Mouse (Mus musculus) hindbrain, embryonic 15.5 days (tissue): ENCODE results near the gene Foxn3. TPM values are rescaled to one million over a fixed set of nuclear protein-coding genes. Genes with fewer than 3 reads are reported as not detected.
"Not testable (repeated sequence)": the region's sequence is repeated elsewhere in the genome, so short reads cannot be mapped to it uniquely, and the experiment has no call there.

Experiments used
- ATAC-seq: fragments of 200-750 bp; cut with Nextera tagmentation; 2 replicates; pipeline ENCODE4 v1.8.0; 2017; ENCODE audit warnings: low read depth, moderate number of reproducible peaks, moderate TSS enrichment; ENCODE audit not compliant: low FRiP score
- H3K27ac ChIP-seq: fragments of 300-500 bp; sonication (generic); replicated peaks from 2 replicates; pipeline ENCODE4 v1.5.1; 2015; ENCODE audit warnings: mild to moderate bottlenecking, inconsistent platforms
- H3K27me3 ChIP-seq: fragments of 300-500 bp; sonication (generic); 2 replicates; pipeline ENCODE4 v1.6.1; 2015; ENCODE audit warnings: control low read depth, inconsistent platforms
- H3K36me3 ChIP-seq: fragments of 300-500 bp; sonication (generic); 2 replicates; pipeline ENCODE4 v1.6.1; 2015; ENCODE audit warnings: control low read depth, inconsistent platforms
- H3K4me1 ChIP-seq: fragments of 300-500 bp; sonication (generic); replicated peaks from 2 replicates; pipeline ENCODE4 v1.6.1; 2015; ENCODE audit warnings: control low read depth, inconsistent platforms
- H3K4me2 ChIP-seq: fragments of 300-500 bp; sonication (generic); 2 replicates; pipeline ENCODE4 v1.6.1; 2015; ENCODE audit warnings: moderate library complexity, mild to moderate bottlenecking, inconsistent platforms
- H3K4me3 ChIP-seq: fragments of 300-500 bp; sonication (generic); 2 replicates; pipeline ENCODE4 v1.5.1; 2015; ENCODE audit warnings: mild to moderate bottlenecking, inconsistent platforms
- H3K9ac ChIP-seq: fragments of 300-500 bp; sonication (generic); 2 replicates; pipeline ENCODE4 v1.6.1; 2015; ENCODE audit warnings: inconsistent platforms
- H3K9me3 ChIP-seq: fragments of 300-500 bp; sonication (generic); 2 replicates; pipeline ENCODE4 v1.6.1; 2016; ENCODE audit warnings: control low read depth, inconsistent platforms
- WGBS: fragments of 180-500 bp; shearing (Covaris S2); methylation state at CpG from one replicate; pipeline ENCODE4 v1.1.7; 2015; 5-methylcytosine and 5-hydroxymethylcytosine counted together
- polyA plus RNA-seq: library from polyadenylated mRNA; unstranded; fragments of >200 nt; fragmentation: Nextera tagmentation; extraction: Ambion mirVana; gene quantifications from 2 replicates; pipeline ENCODE4 v1.2.1, GENCODE M21; 2015

Gene Foxn3
- polyA plus RNA-seq, 1 experiment from 2014 or later = 78.1 TPM

- Histone ChIP-seq H3K27me3 (no peaks in the 10 kb centered on the region), H3K4me2 (no peak overlapping the region), H3K9me3 (no peaks in the 10 kb centered on the region), H3K9ac (no peak overlapping the region), H3K36me3 (no peaks in the 10 kb centered on the region), H3K4me3 (no peak overlapping the region), H3K27ac (no peak overlapping the region), H3K4me1 (peaks cover 18% of the 10 kb centered on the region)
- WGBS = 66% methylated on average over 5 of the region's 5 CpGs
- no peak for ATAC-seq
These were observed 364.3 kb downstream of the Foxn3 start for GRCm38 (mm10) chr12:99199124-99199483.

DNA sequence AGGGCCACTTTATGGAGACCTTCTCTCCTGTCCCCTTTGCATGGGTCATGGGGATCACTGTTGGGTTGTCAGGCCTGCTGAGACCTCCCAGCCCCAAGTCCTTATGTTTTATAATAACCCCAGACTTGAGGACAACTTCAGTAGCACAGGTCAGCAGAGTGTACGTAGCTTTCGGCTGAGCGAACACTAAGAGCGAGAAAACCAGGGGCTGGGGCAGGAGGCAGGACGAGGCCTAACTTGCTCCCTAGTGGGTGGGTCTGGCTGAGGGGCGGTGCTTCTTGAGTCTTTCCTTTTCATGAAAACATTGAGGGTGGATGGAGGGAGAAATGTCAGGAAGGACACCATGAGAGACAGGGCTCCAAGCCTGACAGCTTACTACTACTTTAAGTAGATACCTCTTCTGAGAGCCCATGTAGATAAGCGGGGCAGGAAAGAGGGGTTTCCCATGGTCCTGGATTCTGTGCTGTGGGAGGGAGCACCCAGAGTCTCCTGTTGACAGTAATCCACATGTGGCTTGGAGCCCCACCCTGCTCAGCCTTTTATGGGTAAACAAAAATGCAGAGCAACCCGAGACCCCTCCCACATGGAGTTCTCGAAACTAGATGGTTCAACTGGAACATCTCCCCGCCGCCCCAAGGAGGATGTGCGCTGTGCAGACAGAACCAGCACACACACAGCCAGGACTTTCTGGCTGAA, 364.8 kb downstream of the Foxn3 start:
- no peak for ATAC-seq
- Histone ChIP-seq H3K27me3 (no peaks in the 10 kb centered on the region), H3K9me3 (no peaks in the 10 kb centered on the region), H3K4me2 (no peak overlapping the region), H3K27ac (no peak overlapping the region), H3K9ac (no peak overlapping the region), H3K4me3 (no peak overlapping the region), H3K36me3 (no peaks in the 10 kb centered on the region), H3K4me1 (peaks cover 18% of the 10 kb centered on the region)
- 87% methylated on average over 12 of the region's 12 CpGs for WGBS

GRCm38 (mm10) chr12:99197031-99197430, 366.4 kb downstream of the Foxn3 start:
- Histone ChIP-seq H3K4me1 (peaks cover 18% of the 10 kb centered on the region), H3K9ac (no peak overlapping the region), H3K4me2 (no peak overlapping the region), H3K27me3 (no peaks in the 10 kb centered on the region), H3K4me3 (no peak overlapping the region), H3K27ac (no peak overlapping the region), H3K9me3 (no peaks in the 10 kb centered on the region), H3K36me3 (no peaks in the 10 kb centered on the region)
- WGBS = 31% methylated on average over 7 of the region's 7 CpGs
- no peak for ATAC-seq

GRCm38 (mm10) chr12:99195655-99196054, 367.7 kb downstream of the Foxn3 start:
- no peak overlapping the region for H3K4me3 ChIP-seq
- H3K27ac ChIP-seq = no peak overlapping the region
- no peak for ATAC-seq
- no peaks in the 10 kb centered on the region for H3K36me3 ChIP-seq
- H3K9ac ChIP-seq = no peak overlapping the region
- 83% methylated on average over 5 of the region's 5 CpGs for WGBS
- H3K27me3 ChIP-seq = no peaks in the 10 kb centered on the region
- H3K4me2 ChIP-seq = no peak overlapping the region
- H3K9me3 ChIP-seq = no peaks in the 10 kb centered on the region
- H3K4me1 ChIP-seq = peaks cover 18% of the 10 kb centered on the region

- H3K27me3 ChIP-seq, H3K9ac ChIP-seq, H3K4me3 ChIP-seq, H3K27ac ChIP-seq, H3K36me3 ChIP-seq, H3K4me2 ChIP-seq, H3K9me3 ChIP-seq, ATAC-seq: not testable (repeated sequence)
- 94% methylated on average over 17 of the region's 17 CpGs for WGBS
- H3K4me1 ChIP-seq = peaks cover 10% of the 10 kb centered on the region
These were observed 369.3 kb downstream of the Foxn3 start for GRCm38 (mm10) chr12:99194120-99194519.

GRCm38 (mm10) chr12:99187671-99188070, 375.7 kb downstream of the Foxn3 start:
- H3K27ac ChIP-seq = no peak overlapping the region
- H3K4me1 ChIP-seq = peaks cover 11% of the 10 kb centered on the region; the same call in 1 of the 2 replicates
- no peak overlapping the region for H3K4me2 ChIP-seq
- H3K27me3 ChIP-seq = no peaks in the 10 kb centered on the region
- no peak overlapping the region for H3K4me3 ChIP-seq
- no peak for ATAC-seq
- H3K9ac ChIP-seq = no peak overlapping the region
- no peaks in the 10 kb centered on the region for H3K36me3 ChIP-seq
- WGBS = 96% methylated on average over 4 of the region's 4 CpGs
- H3K9me3 ChIP-seq = no peaks in the 10 kb centered on the region

- peaks cover 11% of the 10 kb centered on the region; the same call in 1 of the 2 replicates for H3K4me1 ChIP-seq
- ATAC-seq = no peak
- H3K27ac ChIP-seq = 0 out of 2 replicates have a peak overlapping the region, but pooled peaks have one; percentile 4
- no peak overlapping the region for H3K4me2 ChIP-seq
- 26% methylated on average over 4 of the region's 4 CpGs for WGBS
- H3K27me3 ChIP-seq = no peaks in the 10 kb centered on the region
- no peaks in the 10 kb centered on the region for H3K36me3 ChIP-seq
- no peak overlapping the region for H3K9ac ChIP-seq
- H3K4me3 ChIP-seq = no peak overlapping the region
- H3K9me3 ChIP-seq = no peaks in the 10 kb centered on the region
These were observed 377.1 kb downstream of the Foxn3 start for GRCm38 (mm10) chr12:99186239-99186638.

DNA sequence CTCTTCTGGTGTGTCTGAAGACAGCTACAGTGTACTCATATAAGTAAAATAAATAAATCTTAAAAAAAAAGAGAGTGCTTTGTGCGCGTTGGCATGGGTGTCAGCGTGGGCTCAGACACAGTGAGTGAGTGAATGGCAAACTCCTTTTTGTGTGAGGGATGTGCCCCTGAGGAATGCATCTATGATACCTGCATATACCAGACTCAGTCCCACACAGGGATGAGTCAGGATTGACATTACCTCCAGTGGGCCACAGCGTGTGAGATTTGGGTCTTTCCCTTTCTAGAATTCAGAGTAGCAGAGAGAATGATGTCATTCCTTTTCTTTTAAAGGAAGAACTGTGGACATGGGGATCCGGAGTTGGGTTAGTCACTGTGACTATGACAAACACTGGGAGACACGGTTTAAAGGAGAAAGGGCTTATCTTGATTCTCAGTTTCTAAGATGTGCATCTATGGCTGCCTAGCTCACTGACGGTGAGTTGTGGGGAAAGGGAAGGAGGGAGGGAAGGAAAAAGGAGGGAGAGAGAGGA, 380.1 kb downstream of the Foxn3 start:
- H3K4me2 ChIP-seq = no peak overlapping the region
- peaks cover 11% of the 10 kb centered on the region; the same call in 1 of the 2 replicates for H3K4me1 ChIP-seq
- H3K36me3 ChIP-seq = no peaks in the 10 kb centered on the region
- WGBS = 85% methylated on average over 7 of the region's 7 CpGs
- H3K9me3 ChIP-seq = no peaks in the 10 kb centered on the region
- H3K27ac ChIP-seq = no peak overlapping the region
- no peak overlapping the region for H3K4me3 ChIP-seq
- no peak overlapping the region for H3K9ac ChIP-seq
- no peak for ATAC-seq
- H3K27me3 ChIP-seq = no peaks in the 10 kb centered on the region

DNA sequence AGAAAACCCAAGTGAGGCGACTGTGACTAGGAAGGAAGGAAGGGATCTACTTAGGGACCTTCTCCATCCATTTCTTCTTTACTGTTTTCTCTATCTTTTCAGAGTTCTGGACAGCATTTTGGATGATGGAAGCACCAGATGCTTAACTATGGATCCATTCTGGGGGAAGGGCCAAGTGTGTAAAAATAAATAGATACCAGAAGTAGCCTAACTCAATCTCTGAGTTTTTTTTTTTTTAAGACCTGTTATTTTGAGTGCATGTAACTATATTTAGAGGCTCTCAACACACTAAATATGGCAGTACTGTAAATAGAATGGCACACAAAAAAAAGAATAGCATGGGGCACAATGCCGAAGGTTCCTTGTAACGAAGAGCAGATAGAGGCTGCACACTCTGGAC, 381.0 kb downstream of the Foxn3 start:
- Histone ChIP-seq H3K4me2 (no peak overlapping the region), H3K9me3 (no peaks in the 10 kb centered on the region)
- no peak for ATAC-seq

GRCm38 (mm10) chr12:99180234-99180824, 383.1 kb downstream of the Foxn3 start:
- WGBS = 53% methylated on average over 3 of the region's 3 CpGs
- H3K27me3 ChIP-seq = no peaks in the 10 kb centered on the region
- no peaks in the 10 kb centered on the region for H3K9me3 ChIP-seq
- H3K36me3 ChIP-seq = no peaks in the 10 kb centered on the region
- 0 out of 2 replicates have a peak, but pooled peaks have one; percentile 38 for ATAC-seq
- no peak overlapping the region for H3K27ac ChIP-seq
- peaks cover 2% of the 10 kb centered on the region; the same call in 1 of the 2 replicates for H3K4me1 ChIP-seq
- H3K4me3 ChIP-seq = no peak overlapping the region
- H3K9ac ChIP-seq = no peak overlapping the region
- H3K4me2 ChIP-seq = no peak overlapping the region

More for the DNA sequence above, 381.0 kb downstream of the Foxn3 start:
- Histone ChIP-seq H3K4me1 (peaks cover 11% of the 10 kb centered on the region; the same call in 1 of the 2 replicates), H3K4me3 (no peak overlapping the region), H3K27me3 (no peaks in the 10 kb centered on the region), H3K36me3 (no peaks in the 10 kb centered on the region), H3K9ac (no peak overlapping the region), H3K27ac (no peak overlapping the region)
- 87% methylated on average over 3 of the region's 3 CpGs for WGBS

- no peaks in the 10 kb centered on the region for H3K27me3 ChIP-seq
- H3K9ac ChIP-seq = no peak overlapping the region
- H3K27ac ChIP-seq = 0 out of 2 replicates have a peak overlapping the region, but pooled peaks have one; percentile 31
- 52% methylated on average over 11 of the region's 11 CpGs for WGBS
- no peak overlapping the region for H3K4me3 ChIP-seq
- no peak overlapping the region for H3K4me2 ChIP-seq
- no peaks in the 10 kb centered on the region for H3K9me3 ChIP-seq
- ATAC-seq = no peak
- H3K36me3 ChIP-seq = no peaks in the 10 kb centered on the region
- peaks cover 10% of the 10 kb centered on the region; the same call in 1 of the 2 replicates for H3K4me1 ChIP-seq
These were observed 388.3 kb downstream of the Foxn3 start for GRCm38 (mm10) chr12:99174979-99175621.

- Histone ChIP-seq H3K4me2 (no peak overlapping the region), H3K9ac (no peak overlapping the region), H3K27ac (no peak overlapping the region), H3K27me3 (no peaks in the 10 kb centered on the region), H3K36me3 (no peaks in the 10 kb centered on the region), H3K4me3 (no peak overlapping the region), H3K9me3 (no peaks in the 10 kb centered on the region), H3K4me1 (peaks cover 10% of the 10 kb centered on the region; the same call in 1 of the 2 replicates)
- WGBS = 86% methylated on average over 5 of the region's 5 CpGs
- no peak for ATAC-seq
These were observed 391.2 kb downstream of the Foxn3 start for GRCm38 (mm10) chr12:99172170-99172569.
